Mouse (Mus musculus) CH12.LX (cell line): ENCODE measurements at regions not wholly inside any gene's neighbourhood (a gene's known extent, or its start where the extent isn't known, plus 50 kb on each side); places are given as distances from the start of the nearest gene placed in this dataset.

Experiments
- CTCF ChIP-seq, 2 experiments: IDR thresholded peaks in 1 of 2; conservative IDR thresholded peaks in 1 of 2; 2 replicates each; pipeline ENCODE4 v1.5.1; 2011 to 2012; ENCODE audit warnings: low read depth in 2 of 2, low read length in 2 of 2, improper control_type of control experiment in 1 of 2, inconsistent platforms in 1 of 2, mild to moderate bottlenecking in 1 of 2, moderate library complexity in 1 of 2
- MYC ChIP-seq: IDR thresholded peaks from 2 replicates; pipeline ENCODE4 v1.6.1; 2011; ENCODE audit warnings: low read depth, mild to moderate bottlenecking, improper control_type of control experiment, low read length
- POLR2A ChIP-seq: IDR thresholded peaks from 2 replicates; pipeline ENCODE4 v1.6.1; 2011; ENCODE audit warnings: low read depth, mild to moderate bottlenecking, improper control_type of control experiment, low read length
- ZNF384 ChIP-seq: IDR thresholded peaks from 2 replicates; pipeline ENCODE4 v1.6.1; 2012; ENCODE audit warnings: low read depth, low read length, improper control_type of control experiment, inconsistent platforms

- TF ChIP-seq MYC: no peak
- no peak for TF ChIP-seq POLR2A
- TF ChIP-seq CTCF (conservative IDR thresholded peaks at IDR 0.05 in 1 of 2, IDR thresholded peaks at IDR 0.05 in 1 of 2; ENCODE audit: low read depth in 2 of 2, low read length in 2 of 2): no peak
- no peak for TF ChIP-seq ZNF384
Measured at GRCm38 (mm10) chr11:63775382-63775781, 146.7 kb downstream of the Hs3st3b1 start.
